Mouse (Mus musculus) lung, adult 18-20 months (tissue): ENCODE measurements around the gene Tceal9.
"Not testable (repeated sequence)": the region's sequence is repeated elsewhere in the genome, so short reads cannot be mapped to it uniquely, and the experiment has no call there.

Experiments
- DNase-seq, 2 experiments: peaks; one replicate each; pipeline ENCODE4 v3.0.0; 2022; ENCODE audit warnings: mixed read lengths in 2 of 2

The Tceal9 gene

GRCm38 (mm10) chrX:136270393-136271111 is 25.7 kb downstream of the Tceal9 start:
- DNase-seq: not testable (repeated sequence)

GRCm38 (mm10) chrX:136274542-136274941 is 29.7 kb downstream of the Tceal9 start:
- DNase-seq: no peak

DNA sequence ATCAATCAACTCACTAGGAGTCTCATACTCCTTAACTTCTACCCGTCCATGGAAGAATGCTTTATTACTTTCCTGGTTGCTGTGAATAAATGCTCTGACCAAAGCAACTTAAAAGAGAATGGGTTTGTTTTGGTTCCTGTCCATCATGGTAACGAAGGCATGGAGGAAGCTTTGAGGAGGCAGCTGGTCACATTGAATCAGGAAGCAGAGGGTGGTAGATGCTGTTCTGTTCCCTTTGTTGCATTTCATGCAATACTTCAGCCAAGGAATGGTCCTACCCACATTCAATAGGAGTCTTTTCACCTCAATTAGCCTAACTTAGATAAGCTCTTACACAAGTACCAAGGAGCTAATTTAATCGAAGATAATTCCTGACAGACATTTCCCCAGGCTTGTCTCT is 30.5 kb downstream of the Tceal9 start:
- no peak for DNase-seq

GRCm38 (mm10) chrX:136277577-136277976 is 32.7 kb downstream of the Tceal9 start:
- DNase-seq: no peak

DNA sequence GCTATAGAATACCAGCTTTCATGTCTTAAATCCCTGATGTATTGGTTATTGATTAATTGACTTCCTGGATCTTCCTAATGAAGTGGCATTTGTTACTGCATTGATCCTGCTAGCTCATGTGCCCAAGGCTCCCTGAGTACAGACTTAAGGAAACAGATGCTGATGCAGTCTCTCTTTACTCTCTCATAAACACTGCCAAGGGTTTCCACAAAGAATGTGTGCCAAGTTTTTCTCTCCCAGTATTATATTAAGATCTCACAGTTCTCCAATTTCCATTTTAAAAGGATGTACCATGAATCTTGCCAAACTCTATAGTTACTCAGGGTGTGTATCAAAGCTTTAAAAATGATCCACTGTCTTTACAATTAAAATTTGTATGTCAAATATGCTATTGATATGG is 33.5 kb downstream of the Tceal9 start:
- DNase-seq: no peak

- no peak for DNase-seq
These were observed 34.5 kb downstream of the Tceal9 start for GRCm38 (mm10) chrX:136279410-136279809.

DNA sequence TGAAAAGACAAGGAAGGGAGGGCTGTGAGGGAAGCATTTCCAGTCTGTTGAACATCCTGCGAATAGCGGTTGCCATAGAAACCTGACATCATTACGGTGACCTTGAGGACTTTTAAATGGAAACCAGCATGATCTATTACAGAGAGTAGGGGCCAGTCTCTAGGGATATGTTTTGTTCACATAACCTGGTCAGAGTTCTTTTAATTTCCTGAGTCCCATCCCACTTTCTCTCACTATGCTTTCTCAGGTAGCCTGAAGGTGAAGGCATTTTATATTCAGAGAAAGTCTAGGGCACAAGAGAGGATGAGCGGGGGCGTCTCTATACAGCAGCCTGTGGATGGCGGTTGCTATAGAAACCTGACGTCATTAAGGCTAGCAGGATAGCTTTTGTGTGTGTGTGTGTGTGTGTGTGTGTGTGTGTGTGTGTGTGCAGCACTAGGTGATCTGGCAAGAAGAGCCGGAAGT is 46.0 kb downstream of the Tceal9 start:
- no peak for DNase-seq
